Mouse (Mus musculus) brain, embryonic 14.5 days (tissue): ENCODE data around the gene Sft2d2. TPM values are rescaled to one million over a fixed set of nuclear protein-coding genes. Genes with fewer than 3 reads are reported as not detected.

Experiments
- DNase-seq: peaks from one replicate; pipeline ENCODE4 v3.0.0-alpha.2; 2011; ENCODE audit warnings: low read depth
- CTCF ChIP-seq: fragments of 200-500 bp; IDR thresholded peaks from 2 replicates; pipeline ENCODE4 v1.5.1; 2012; ENCODE audit warnings: inconsistent platforms, mild to moderate bottlenecking, moderate library complexity, borderline replicate concordance; ENCODE audit not compliant: insufficient read depth, insufficient read length; ENCODE audit errors: extremely low read depth
- POLR2A ChIP-seq: fragments of 200-500 bp; IDR thresholded peaks from 2 replicates; pipeline ENCODE4 v1.6.1; 2012; ENCODE audit warnings: mild to moderate bottlenecking, inconsistent platforms, borderline replicate concordance; ENCODE audit not compliant: poor library complexity, insufficient read depth, insufficient read length, severe bottlenecking; ENCODE audit errors: extremely low read depth
- polyA plus RNA-seq: library from polyadenylated mRNA; depleted of rRNA; stranded (reverse); fragments of >200 nt; gene quantifications from 2 replicates; pipeline ENCODE4 v1.2.3, GENCODE M21; 2012; rRNA removed

Gene Sft2d2
- polyA plus RNA-seq, 1 experiment, result 8.6 TPM

DNA sequence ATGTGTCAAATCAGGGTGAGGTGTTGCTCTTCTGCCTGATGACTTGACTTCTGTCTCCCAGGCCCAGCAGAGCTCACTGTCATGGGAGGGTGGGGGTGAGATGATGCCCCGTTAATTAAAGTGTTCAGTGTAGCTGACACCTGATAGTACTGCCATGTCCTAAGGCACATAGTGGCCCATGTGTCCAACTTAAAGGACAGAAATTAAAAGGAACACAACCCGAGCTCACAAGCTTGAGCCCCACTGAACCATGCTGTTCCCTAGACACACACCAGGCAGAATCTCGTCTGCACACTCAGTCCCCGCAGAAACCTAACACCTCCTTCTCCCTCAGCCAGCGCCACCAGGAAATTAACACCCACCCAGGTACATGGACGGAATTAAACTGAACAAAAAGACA lies 29.3 kb downstream of the Sft2d2 start:
- TF ChIP-seq CTCF (no peak), POLR2A (no peak)
- DNase-seq, result no peak

DNA sequence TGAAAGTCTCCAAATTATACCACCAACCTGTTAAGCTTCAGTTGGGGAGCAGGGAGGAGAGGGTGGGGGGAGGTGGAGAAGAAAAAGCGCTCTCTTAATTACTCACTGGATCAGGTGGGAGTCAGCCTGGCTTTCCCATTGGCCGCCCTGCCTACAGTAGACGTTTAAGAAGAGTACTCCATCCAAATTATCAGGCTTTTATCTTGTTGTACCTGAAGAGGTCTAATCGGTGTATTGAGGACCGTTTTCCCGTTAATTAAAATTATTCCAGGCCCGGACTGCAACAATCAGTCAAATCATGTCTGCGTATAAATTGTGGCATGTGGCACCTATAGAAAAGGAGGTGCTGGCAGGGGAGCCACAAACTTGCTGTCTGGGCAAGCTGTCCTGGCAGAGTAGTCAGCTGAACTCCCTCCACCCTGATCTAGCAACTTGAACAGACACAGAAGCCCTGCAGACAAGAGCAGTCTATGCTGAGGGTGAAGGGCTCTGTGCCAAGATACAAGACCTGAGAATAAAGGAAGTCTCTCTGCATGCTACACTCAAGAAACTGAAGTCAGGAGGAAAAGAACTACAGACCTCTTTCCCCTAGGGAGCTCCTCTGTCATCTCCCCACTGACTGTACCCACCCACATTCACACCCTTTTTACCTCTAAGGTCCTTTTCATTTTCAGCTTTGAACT lies 33.4 kb downstream of the Sft2d2 start, which contains the start of gene Tbx19:
Gene Tbx19, minus strand, starts transcription at position 51 of the 683 bp plus-strand sequence.
- DNase-seq, result peak; percentile 59
- TF ChIP-seq POLR2A (no peak), CTCF (no peak)

DNA sequence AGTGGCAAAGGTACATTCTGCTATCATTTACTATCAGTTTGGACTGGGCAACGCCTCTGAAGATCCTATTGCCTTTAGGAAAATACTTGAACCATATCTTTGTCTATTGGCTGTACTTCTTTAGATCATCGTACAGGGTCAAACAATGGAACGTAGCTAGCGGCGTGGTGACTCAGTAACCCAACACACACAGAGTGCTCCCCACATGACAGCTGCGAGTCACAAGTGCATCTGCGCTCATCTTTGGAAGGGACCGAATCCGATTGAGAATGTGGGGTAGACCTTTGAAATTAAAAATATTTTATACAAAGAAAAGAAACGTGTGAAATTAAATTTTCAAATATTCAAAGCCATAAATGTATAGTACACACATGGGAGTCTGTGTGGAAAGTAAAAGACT lies 35.4 kb downstream of the Sft2d2 start:
- no peak for DNase-seq
- no peak for TF ChIP-seq CTCF
- no peak for TF ChIP-seq POLR2A

DNA sequence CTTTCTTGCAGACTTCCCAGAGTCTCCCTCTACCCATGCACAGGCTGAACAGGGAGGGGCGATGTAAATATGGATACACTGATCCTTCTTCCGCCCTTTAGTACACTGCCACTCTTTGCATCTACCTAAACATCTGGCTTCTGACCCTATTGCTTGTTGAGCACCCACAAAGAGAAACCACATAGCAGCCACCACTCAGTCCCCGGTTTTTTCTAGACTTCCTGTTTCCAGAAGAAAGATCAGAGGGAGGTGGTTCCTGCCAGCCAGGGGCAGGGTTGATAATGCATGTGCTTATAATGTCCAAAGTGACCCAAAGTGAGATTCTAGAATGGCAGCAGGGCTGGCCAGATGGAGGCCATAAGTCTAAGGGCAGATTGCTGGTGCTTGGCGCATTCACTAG lies 40.1 kb downstream of the Sft2d2 start:
- DNase-seq, result no peak
- TF ChIP-seq POLR2A (no peak), CTCF (no peak)

DNA sequence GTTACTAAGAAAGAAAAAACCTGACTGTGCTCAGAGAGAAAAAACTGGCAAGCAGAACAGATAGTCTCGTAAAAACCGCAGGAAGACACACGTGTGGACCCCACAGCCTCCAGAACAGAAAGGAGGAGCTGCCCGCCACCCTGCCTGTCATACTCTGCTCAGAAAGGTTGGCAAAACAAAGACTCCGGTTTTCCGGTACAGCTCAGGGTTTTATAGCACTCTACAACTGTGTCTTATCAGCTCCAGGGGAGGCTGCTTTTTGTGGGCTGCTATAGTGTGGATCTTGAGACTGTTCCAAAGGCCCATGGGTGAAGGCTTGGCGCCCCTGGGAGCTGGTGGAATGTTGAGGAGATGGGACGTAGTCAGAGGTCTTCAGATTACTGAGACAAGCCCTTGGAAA lies 43.0 kb downstream of the Sft2d2 start:
- no peak for DNase-seq
- no peak for TF ChIP-seq POLR2A
- no peak for TF ChIP-seq CTCF

DNA sequence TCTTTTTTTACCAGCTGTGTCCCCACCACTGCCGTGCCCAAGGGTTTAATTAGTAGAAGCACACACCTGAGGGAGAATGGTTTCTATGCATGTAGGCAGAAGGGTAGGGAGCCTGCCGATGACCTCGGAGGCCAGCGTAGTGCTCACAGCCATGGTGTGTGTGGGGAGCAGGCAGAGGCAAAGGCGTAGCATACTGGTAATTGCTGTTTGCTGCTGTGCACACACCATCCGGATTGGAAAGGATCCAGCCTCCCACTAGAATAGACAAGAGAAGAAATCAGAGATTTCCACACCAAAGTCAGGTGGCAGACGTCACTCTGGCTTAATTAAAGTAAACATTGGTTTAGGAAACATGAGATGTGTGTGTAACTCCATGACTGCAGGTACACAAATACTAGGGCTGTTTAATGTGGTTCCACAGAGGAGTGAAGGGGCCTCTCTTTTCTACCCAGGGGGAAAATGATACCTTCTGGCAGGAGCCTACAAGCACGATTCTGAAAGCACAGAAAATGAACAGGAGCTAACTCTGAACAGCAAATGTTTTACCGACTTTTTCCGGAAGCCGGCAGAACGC lies 51.8 kb downstream of the Sft2d2 start:
- DNase-seq, result no peak
- no peak for TF ChIP-seq POLR2A
- no peak for TF ChIP-seq CTCF

DNA sequence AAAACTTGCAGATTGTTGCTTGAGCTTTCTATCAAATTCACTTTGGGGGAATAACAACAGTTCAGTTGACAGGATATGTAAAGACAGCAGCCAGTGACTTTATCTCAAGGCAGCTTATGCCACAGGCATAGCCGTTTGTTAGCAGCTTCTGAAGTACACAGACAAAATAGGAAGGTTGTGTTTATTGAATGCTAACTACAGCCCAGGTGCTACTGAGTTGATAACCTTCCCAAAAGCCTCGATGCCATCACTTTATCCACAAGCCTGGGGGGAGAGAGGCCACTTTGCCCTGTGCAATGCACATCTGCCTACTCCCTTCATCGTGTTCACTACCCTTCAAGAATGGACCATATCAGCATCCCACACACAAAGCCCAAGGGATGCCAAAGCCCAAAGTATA lies 54.0 kb downstream of the Sft2d2 start:
- TF ChIP-seq POLR2A, result no peak
- no peak for TF ChIP-seq CTCF
- no peak for DNase-seq

DNA sequence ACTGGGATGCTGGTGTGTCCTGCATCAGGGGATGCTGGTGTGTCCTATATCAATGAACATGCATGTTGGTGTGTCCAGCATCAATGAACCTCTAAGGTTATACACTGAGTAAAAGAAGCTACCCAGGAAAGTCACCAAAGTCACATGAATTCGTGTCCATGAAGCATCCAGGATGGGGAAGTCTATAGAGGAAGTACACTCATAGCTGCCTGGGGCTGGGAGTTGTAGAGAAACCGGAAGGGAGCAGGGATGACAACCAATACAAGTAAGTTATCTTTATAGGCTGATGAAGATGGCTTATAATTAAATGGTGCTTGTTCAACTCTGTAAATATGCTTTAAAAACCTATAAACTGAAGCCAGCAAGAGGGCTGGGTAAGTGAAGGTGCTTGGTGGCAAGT lies 60.4 kb downstream of the Sft2d2 start:
- TF ChIP-seq CTCF (no peak), POLR2A (no peak)
- DNase-seq, result no peak

DNA sequence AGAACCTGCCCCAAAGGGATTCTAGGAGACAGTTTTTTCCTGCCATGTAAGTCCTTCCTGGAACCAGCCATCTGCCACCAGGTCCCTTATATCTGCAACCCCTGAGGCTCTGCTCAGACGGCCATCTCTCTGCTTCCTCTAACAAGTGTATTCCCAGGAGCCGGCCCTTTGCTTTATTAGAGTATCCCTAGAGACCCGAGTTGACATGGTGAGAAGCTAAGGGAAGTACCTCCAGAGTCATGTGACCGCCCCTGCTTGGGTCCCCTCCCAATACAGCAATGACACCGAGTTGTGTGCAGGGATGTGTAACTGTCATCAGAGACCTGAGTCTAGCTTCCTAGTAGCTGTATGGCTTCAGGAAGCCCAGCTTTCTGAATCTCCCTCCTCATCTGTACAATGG lies 61.0 kb downstream of the Sft2d2 start:
- TF ChIP-seq POLR2A, result no peak
- no peak for TF ChIP-seq CTCF
- no peak for DNase-seq

DNA sequence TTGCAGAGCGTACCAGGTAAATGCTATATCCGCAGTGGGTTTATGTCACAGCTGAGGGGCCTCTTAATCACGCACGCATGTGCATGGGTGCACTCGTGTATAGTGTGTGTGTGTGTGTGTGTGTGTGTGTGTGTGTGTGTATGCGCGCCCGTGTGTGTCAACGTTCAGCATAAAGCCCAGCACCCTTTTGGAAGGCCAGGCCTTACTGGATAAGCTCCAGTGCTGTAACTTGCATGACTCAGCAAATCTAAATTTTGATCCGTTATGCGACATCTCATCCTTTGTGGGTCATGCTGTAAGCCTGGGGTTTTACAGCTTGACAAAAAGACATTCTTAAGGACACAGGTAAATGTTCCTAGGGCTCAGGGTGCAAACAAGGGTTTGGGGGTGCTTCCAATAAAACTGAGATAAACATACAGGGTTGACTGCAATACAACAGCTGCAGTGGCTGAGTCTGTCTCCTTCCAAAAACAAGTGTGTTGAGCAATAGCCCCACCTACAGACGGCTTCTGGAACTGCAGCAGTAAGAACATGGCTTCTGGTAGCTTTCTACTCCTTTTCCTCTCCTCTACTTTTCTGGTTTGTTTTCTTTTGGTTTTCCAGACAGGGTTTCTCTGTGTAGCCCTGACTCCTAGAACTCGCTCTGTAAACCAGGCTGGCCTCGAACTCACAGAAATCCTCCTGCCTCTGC lies 61.9 kb downstream of the Sft2d2 start:
- peak; percentile 84; the same call in 1 of the 2 replicates for TF ChIP-seq CTCF
- TF ChIP-seq POLR2A, result no peak
- DNase-seq, result peak; percentile 90

DNA sequence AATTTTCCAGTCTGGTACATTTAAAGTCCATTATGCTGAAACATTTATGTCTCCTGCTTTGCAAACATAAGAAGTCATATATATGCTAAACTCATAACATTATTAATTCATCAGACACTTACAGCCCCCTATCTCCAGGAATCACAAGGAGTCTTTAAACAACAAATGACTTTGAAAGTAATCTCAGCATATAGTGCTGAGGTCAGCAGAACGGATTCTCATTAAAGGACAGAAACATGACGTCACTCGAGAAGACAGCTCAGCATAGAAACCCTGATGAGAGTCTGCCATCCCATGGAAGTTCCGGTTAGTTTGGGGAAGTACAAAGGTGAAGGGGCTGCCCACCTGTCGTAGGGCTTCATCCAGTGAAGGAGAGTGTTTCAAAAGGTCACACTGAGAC lies 64.7 kb downstream of the Sft2d2 start:
- peak; percentile 8 for DNase-seq
- TF ChIP-seq POLR2A, result no peak
- no peak for TF ChIP-seq CTCF

Other genes with a start within 250 kb of the Sft2d2 start
- 0.10 and 0.18 TPM in 2 replicates for gene Tbx19, start 33.7 kb downstream of the Sft2d2 start, polyA plus RNA-seq
- 56.9 and 64.0 TPM in 2 replicates for gene Tiprl, start 42.6 kb upstream of the Sft2d2 start, polyA plus RNA-seq
- gene Gpr161, start 101.4 kb upstream of the Sft2d2 start, polyA plus RNA-seq, result 38.2 and 45.0 TPM in 2 replicates